Mouse (Mus musculus) large intestine, adult 2 months (tissue): Measurements from ENCODE around the gene Pcsk4. TPM values are rescaled to one million over a fixed set of nuclear protein-coding genes. Genes with fewer than 3 reads are reported as not detected.

Experiments used
- DNase-seq: peaks from one replicate; pipeline ENCODE4 v3.0.0-alpha.2; 2012; ENCODE audit warnings: low read depth, low spot score
- WGBS: fragments of 180-500 bp; shearing (Covaris S2); methylation state at CpG from one replicate; pipeline ENCODE4 v1.1.7; 2018; 5-methylcytosine and 5-hydroxymethylcytosine counted together
- polyA plus RNA-seq: library from polyadenylated mRNA; depleted of rRNA; stranded (reverse); fragments of >200 nt; gene quantifications from 2 replicates; pipeline ENCODE4 v1.2.3, GENCODE M21; 2012

Pcsk4 gene
- polyA plus RNA-seq, 1 experiment = 8.2 TPM

DNA sequence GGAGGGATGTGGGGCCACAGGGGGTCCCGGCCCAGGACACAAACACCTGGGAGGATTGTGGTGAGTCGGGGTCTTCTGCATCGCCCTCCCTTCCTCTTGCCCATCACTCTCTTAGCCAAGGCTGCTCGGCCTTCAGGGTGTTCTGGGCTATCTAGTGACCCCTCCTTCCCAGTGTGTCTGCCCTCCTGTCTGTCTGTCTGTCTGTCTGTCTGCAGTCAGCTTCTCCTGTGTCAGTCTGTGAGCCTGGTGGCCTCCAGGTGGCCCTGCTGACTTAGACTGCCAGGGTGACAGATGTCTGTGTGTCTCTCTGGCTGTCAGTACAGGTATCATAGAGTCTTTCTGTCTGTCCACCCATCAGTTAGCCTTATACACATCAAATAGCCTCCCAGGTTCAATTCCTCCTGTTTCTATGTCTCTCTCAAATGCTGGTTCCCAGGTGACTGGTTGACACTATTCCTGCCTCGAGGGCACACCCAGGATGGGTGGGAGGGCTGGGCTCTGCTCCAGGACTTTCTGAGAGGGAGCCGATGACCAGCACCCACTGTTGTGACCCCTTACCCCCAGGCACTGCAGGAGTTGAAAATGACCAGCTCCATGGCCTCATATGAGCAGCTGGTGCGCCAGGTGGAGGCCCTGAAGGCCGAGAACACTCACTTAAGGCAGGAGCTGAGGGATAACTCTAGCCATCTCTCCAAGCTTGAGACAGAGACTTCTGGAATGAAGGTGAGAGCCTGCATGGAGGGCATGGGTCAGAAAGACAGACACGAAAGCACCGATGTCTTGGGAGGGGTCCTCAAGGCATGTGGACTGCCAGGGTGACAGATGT, 27.8 kb downstream of the Pcsk4 start:
- 74% methylated on average over 10 of the region's 10 CpGs for WGBS
- no peak for DNase-seq

DNA sequence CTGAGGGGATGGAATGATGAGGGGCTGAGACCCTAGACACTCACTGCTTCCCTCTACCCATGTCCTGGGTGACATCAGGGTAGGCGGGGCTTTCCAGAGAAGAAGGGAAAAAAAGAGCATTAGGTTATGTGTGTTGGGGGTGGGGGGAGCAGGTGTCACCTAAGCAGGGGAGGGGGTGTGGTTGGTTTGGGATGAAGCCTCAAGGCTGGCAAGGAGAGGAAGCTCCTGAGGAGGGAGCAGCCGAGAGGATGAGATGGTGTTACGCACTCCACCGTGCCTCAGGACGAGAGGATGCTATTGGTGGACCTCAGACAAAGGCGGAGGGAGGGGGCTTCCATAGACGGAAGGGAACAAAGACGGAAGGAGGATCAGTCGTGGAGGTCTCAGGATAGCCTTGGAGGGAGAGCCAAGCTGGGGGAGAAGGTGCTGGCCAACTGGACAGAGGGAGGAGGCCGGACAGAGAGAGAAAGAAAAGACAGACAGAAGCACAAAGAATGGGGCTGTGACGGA, 28.6 kb downstream of the Pcsk4 start:
- DNase-seq = no peak
- WGBS = 43% methylated on average over 11 of the region's 11 CpGs

DNA sequence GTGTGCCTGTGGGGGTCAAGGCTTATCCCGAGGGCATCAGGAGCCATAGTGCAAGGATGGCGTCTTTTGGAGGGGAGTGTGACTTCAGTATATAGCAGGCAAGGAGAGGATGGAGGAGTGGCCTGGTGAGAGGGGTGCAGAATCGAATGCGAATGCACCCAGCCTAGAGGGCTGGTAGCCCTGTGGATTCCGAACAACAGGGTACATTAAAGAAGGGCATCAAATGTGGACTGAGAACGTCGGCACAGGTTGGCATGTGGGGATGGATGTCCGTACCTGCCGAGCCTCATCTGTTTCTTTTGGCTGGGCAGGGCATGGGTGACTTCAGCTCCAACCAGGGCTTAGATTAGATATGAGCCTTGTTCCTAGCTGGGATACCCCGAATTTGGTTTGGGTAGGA, 29.5 kb downstream of the Pcsk4 start:
- 63% methylated on average over 10 of the region's 10 CpGs for WGBS

DNA sequence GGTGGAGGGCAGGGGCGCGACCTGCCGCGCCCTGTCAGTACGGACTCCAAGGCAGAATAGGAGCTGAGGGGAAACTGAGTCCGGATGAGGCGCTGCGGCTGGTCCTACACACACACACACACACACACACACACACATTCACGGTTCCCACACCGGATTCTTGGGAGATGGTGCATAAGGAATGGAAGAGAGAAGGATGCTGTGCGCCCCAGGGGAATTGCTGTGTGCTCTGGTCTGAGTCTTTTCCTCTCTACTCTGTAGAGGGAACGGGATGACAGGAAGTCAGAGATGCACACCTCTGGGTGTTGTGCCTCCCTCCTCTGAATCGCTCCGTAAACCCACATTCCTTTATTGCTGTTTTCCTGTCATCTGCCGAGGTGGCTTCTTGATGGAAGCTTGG, 30.0 kb downstream of the Pcsk4 start:
- 25% methylated on average over 15 of the region's 15 CpGs for WGBS
- DNase-seq = no peak

More for the DNA sequence above, 29.5 kb downstream of the Pcsk4 start:
- no peak for DNase-seq

DNA sequence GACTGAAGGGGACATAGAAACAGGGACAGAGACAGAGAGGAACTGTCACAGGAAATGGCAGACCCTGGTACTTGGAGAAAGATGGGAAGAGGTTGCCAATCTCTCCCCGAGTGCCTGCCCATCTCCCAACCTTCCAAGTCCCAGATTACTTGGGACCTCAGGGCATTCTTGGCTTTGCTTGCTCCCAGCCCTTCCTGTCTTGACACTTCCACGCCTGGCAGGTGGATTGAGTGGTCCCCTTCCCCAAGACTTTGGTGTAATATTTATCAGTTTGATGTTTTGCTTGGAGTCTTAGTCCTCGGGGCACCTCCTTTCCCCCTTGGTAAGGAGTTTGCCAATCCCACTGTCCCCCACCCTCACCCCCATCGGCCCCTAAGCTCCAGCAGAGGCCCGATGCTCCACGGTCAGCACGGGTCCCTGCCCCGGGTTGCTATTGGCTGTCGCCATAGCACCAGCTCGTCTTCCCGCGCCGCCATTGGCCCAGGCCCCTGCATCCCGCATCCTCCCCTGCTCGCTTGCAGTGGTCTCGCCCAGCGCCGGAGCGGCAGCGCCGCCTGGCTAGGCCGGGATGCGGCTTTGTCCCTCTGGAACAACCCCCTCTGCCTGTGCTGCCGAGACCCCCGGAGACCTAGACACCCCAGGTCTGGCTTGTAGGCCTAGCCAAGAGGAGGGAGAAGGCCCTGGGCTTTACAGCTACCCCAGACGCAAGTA, 30.6 kb downstream of the Pcsk4 start:
- 13% methylated on average over 26 of the region's 26 CpGs for WGBS
- DNase-seq = no peak

DNA sequence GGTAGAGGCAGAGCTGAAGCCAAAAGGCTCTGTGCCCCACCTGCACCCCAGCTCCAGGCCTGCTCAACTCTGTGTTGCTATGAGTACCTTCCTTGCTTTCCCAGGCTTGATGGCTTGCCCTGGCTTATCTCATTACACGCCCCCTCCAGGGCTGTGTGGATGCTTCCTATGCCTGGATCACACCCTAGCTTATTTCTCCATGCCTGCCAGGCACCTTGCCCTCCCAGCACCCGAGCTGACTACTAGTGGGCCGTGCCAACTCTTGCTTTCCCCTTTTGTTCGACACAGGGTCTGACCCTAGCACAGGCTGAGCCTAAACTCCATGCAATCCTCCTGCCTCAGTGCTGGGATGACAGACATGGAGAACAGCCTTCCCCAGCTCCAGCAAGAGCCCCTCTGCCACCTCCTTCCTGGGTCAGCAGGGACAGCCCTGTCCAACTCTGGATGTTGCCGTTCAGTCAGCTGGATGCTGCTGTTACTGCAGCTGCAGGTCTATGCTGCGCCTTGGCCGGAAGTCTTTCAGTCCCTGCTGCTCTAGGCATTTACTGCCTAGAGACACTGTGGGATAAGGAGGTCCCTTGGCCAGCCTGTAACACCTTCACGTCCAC, 31.7 kb downstream of the Pcsk4 start:
- WGBS = 59% methylated on average over 8 of the region's 8 CpGs
- no peak for DNase-seq

DNA sequence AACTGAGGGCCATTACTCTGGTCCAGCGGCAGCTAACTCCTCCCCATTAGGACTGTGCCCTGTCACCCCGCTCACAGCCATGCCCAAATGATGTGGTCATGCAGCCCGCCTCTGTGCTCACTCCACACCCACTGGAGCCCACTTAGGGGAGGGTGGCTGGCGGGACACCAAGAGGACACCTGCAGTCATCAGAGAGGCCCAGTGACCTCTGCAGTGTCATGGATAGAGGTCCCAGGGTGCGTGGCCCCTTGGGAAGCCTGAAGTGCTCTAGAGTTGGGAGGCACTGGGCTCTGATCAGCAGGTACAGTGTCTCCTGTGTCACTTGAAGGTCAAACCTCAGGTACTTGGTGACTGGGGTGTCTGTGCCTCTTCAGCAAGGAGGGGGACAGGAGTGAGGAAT, 32.5 kb downstream of the Pcsk4 start:
- 91% methylated on average over 5 of the region's 5 CpGs for WGBS
- DNase-seq = no peak

DNA sequence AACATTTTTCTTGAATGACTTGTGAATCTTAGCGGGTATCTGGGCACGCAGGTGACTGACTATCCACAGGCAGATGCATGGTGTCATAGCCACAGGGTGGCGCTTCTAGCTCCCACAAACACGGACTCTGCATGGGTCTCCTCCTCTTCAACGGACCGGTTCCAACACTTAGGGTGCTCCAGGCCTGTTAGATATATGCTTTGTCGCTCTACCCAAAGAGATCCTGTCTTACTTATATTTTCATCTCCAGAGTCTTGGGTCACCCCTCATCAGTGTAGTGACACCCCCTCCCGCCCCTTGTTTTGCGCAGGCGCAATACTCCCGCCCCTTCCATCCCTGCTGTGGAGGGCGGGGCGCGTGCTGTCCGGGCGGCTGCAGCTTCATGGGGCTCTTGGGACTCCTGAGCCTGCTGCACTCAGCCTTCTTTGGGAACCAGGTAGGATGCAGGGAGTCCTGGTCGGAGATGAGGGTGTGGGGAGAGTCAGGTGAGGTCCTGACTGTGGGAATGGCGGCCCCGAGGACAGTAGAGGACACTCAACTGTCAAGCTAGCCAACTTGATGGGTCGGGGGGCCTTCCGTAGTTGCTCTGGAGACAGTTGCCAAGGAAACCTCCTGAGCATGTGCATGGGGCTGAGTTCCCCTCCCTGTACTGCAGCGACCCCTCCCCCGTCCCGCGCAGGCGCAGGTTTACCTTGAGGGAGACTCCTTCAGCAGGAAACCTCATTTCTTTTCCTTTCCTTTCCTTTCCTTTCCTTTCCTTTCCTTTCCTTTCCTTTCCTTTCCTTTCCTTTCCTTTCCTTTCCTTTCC, 33.5 kb downstream of the Pcsk4 start, which contains the start of gene Apc2:
Gene Apc2 (plus strand): TSS at position 360 of the 808 bp plus-strand sequence.
- peak; percentile 46 for DNase-seq
- WGBS = 8% methylated on average over 26 of the region's 26 CpGs

DNA sequence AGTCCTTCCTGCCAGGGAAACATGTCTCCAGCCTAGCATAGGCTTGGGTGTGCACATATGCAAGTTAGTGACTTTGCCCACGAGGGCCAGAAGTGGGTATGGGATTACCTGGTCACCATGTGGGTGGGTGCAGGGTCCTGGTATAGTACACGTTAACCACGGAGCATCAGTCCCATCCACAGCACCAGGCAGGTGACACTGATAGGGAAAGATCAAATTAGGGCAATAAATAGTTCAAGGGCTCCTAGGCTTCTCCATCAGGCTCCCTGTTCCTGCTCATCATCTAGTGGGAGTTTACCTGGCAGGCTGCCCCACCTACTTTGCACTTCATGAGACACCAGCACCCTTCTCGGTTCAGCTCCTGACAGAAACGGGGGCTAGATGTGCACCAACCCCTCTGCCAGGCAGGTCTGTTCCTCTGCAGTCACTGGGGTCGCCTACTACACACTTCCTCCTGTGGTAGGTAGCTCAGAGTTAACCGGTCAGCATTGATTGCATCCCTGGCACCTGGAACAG, 34.5 kb downstream of the Pcsk4 start:
- no peak for DNase-seq
- WGBS = 47% methylated on average over 7 of the region's 7 CpGs

DNA sequence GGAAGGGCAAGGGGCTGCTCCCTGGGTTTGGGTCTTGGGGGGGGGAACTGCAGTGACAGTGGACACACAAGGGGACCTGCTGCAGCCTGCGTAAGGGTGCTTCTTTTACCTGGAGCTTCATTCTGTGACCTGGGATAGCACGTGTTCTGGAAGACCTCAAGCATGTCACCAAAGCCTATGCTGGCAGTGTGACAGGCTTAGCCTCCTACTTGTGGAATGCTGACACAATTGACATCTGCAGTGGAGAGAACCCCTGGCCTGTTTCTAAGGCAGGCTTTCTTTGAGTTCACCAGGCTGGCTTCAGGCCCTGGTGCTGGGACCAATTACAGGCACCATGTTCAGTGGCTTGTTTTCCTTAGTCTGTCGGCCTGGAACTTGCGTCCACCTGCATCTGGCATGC, 35.0 kb downstream of the Pcsk4 start:
- no peak for DNase-seq
- WGBS = 68% methylated on average over 4 of the region's 4 CpGs

DNA sequence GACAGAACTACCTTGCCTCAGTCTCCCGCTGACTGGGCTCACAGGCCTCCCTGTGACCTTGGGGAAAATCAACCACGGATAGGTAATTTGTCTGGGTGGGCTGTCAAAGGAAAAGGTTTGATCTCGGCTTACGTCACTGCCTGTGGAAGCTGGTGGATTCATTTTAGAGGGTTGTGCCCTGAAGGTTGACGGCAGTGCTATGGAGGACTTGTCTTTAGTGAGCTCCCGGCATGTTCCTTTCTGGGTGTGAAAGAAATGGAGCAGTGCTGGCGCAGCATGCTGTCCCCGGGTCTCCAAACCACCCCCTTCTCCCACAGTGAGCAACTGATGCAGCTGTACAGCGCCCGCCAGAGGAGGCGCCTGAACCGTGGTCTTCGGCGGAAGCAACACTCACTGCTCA, 36.0 kb downstream of the Pcsk4 start:
- no peak for DNase-seq
- WGBS = 14% methylated on average over 14 of the region's 14 CpGs

DNA sequence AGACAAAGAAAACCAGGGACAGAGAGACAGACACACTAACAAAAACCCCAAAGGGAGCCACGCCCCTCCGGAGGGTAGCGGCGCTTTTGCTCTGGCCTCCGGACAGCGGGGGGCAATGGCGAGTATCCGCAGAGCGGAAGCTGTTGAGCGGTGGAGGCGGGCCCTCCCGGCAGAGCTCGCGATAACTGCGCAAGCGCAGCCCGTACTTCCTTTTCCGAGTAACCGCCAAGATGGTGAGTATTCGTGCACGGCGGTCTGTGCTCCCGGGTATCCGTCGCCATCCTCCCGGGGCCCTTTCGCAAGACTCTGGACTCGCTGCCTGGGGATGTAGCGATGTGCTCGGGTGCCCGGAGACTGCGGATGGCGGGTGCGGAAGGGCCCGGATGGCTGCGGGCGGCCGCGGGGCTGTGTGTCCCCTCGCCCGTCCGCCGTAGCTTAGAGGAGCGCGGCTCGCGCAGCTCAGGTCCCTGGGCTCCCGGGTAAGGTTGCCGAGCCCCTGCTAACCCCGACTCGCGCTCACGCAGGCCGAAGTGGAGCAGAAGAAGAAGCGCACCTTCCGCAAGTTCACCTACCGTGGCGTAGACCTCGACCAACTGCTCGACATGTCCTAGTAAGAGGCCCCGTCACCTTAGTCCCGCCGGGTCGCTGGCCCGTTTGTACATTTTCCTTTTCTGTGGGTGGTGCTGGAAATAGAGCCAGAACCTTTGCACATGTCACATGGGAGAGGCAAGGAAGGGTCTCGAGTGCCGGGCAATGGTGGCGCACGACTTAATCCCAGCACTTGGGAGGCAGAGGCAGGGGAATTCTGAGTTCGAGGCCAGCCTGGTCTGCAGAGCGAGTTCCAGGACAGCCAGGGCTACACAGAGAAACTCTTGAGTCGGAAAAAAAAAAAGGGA, 36.8 kb downstream of the Pcsk4 start, which contains the start of gene Rps15:
Gene Rps15 (plus strand): TSS at position 203 of the 896 bp plus-strand sequence.
- peak; percentile 67 for DNase-seq
- under 1% methylated on average over 72 of the region's 72 CpGs for WGBS

DNA sequence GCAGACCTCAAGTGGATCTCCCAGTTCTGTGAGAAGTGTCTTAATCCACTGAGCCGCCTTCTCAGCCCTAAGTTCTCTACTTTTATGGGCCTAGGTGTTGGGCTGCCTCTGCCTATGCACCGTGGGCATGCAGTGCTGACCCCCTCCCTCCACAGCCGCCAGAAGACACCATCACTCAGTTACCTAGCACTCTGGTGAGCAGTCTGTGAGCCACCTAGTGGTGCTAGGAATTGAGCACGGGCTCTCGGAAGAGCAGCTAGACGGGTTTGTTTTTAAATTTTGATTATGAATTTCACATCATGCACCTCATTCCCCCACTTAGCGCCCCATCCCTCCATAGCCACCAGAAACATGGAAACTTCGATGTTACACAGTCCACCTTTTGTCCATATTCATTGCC, 40.6 kb downstream of the Pcsk4 start:
- DNase-seq = no peak

DNA sequence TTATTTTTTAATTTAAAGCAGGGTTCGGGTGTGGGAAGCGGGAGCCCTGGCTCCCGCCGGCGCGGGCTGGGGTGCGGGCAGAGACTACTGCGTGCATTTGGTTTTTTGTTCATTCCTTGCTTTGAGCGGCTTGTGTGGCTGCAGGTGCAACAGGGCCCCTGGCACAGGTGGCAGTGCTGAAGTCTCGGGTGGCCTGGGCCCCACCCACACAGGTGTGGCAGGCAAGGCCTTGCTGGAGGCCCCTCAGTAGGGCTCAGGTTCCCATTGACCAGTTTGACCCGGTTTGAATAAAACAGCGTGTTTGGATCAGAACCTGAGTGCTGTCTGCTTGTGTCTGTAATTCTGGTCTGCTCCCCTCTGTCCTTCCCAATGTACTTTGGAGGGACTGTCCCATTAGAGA, 41.2 kb downstream of the Pcsk4 start:
- WGBS = 50% methylated on average over 12 of the region's 12 CpGs
- DNase-seq = no peak

More for the DNA sequence above, 40.6 kb downstream of the Pcsk4 start:
- WGBS = 38% methylated on average over 8 of the region's 8 CpGs

DNA sequence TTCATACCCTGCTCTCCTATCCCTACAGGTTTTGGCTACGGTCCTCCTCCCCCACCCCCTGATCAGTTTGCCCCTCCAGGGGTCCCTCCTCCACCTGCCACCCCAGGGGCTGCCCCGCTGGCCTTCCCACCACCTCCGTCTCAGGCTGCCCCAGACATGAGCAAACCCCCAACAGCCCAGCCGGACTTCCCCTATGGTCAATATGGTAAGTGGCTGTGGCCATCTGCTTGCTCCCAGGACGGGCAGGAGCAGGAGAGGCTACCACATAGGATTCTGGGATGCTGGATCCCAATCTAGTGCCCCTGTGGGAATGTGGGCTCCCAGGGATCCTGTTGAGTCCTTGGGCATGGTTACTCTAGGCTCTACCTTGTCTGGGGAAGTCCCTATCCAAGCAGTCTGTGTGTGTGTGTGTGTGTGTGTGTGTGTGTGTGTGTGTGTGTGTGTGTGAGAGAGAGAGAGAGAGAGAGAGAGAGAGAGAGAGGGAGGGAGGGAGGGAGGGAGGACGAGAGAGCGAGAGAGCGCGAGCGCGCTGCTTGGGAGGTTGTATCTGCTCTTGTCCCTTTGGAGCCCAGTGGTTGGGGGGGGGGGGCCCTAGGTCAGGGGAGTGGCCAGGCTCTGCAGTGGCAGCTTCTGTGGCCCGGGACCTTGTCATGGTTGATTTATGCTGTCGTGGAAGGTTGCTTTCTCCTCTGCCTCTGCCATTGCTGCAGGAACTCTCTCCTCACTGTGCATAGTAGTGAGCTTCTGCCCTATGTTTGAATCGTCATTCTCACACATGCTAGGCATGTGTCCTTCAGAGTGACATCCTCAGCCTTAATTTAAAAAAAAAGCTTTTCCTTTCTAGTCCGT, 43.9 kb downstream of the Pcsk4 start:
- 72% methylated on average over 10 of the region's 15 CpGs for WGBS

DNA sequence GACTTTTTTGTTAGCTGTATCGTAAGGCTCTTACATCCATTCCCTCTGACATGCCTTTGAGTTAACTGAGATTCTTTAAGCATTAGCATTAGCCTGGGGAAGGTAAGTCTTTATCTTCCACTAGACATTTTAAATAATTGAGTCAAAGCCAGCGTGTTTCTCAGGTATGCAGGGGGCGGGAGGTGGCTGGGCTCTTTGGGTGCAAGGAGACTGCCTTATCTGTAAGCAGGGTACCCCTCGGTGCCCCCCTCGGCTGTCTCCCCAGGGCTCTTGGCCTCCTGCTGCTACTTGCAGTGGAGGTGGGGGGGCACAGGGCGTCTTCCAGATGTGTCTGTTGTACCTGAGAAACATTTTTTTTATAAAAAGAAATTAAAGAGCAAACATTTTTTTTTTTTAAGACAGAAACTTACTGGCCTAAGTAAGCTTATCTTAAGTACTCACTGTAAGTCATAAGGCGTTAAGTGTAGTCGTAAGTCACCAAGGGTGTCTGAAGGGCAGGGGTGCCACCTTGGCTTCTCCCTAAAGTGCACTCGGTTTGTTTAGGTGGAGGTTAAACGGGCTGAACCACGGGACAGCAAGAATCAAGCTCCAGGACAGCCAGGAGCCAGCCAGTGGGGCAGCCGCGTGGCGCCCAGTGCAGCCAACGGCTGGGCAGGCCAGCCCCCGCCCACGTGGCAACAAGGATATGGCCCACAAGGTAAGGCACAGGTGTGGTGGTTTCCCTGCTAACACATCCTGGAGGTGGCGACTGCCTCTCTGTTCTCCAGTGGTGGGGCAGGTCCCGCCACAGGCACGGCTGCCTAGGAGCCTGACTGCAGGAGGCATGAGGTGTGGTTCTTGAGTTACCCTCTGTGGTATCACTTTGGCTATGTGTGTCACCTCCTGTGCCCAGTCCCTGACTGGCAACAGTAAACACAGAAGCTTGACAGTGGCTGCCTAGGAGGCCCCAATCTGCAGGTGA, 46.5 kb downstream of the Pcsk4 start:
- DNase-seq = no peak
- WGBS = 36% methylated on average over 20 of the region's 20 CpGs

More for the DNA sequence above, 43.9 kb downstream of the Pcsk4 start:
- DNase-seq = no peak
